Comparison of ENCODE assay signal across 21 mouse cellular contexts in genomic region chr16:20130397-20130796, GRCm38 (mm10). TPM values are rescaled to one million over a fixed set of nuclear protein-coding genes. Genes with fewer than 3 reads are reported as not detected.
A peak's percentile ranks its signal among the peaks of the same experiment; 100 is the strongest.
DNase-seq lines count a peak whose midpoint lies in the region; ATAC-seq and TF ChIP-seq lines count a peak whose summit lies in the region.
"Had no signal": no experiment of that assay in that cellular context is flagged by ENCODE, and none has a peak within 500 bp of the region (broad histone marks: within the 10 kb centered on the region; RNA-seq: fewer than 3 reads in every experiment).

No protein-coding gene starts in this region.

- H3K9me3 ChIP-seq in hindbrain, embryonic 16.5 days (ENCODE audit: control insufficient read depth, low read length) = no peaks in the 10 kb centered on the region
- H3K9me3 ChIP-seq in hindbrain, embryonic 10.5 days = no peaks in the 10 kb centered on the region
- no peaks in the 10 kb centered on the region for H3K9me3 ChIP-seq in midbrain, embryonic 13.5 days
- H3K9me3 ChIP-seq in midbrain, embryonic 16.5 days (replicated peaks; ENCODE audit: control insufficient read depth, low read length, poor library complexity, severe bottlenecking) = no peaks in the 10 kb centered on the region
- H3K9me3 ChIP-seq: embryonic facial prominence, embryonic 12.5 days; embryonic facial prominence, embryonic 15.5 days; heart, embryonic 10.5 days; heart, embryonic 13.5 days had no signal

- TF ChIP-seq CTCF in brain, embryonic 14.5 days (IDR thresholded peaks at IDR 0.05; ENCODE audit: borderline replicate concordance, extremely low read depth, insufficient read depth, insufficient read length) = no peak

- H3K9ac ChIP-seq in hindbrain, embryonic 16.5 days (ENCODE audit: low read depth, low read length) = no peak overlapping the region
- H3K9ac ChIP-seq in midbrain, embryonic 13.5 days (replicated peaks) = 0 out of 2 replicates have a peak overlapping the region, but pooled peaks have one; percentile 2
- H3K9ac ChIP-seq in midbrain, embryonic 16.5 days (ENCODE audit: low read depth, low read length) = no peak overlapping the region
- H3K9ac ChIP-seq: embryonic facial prominence, embryonic 12.5 days; embryonic facial prominence, embryonic 15.5 days; heart, embryonic 13.5 days; hindbrain, embryonic 14.5 days had no signal

- H3K27me3 ChIP-seq in hindbrain, embryonic 16.5 days (replicated peaks; ENCODE audit: control insufficient read depth, insufficient read depth, low read length) = no peaks in the 10 kb centered on the region
- H3K27me3 ChIP-seq in hindbrain, embryonic 10.5 days (ENCODE audit: insufficient read depth, poor library complexity, severe bottlenecking) = no peaks in the 10 kb centered on the region
- H3K27me3 ChIP-seq in midbrain, embryonic 13.5 days = no peaks in the 10 kb centered on the region
- H3K27me3 ChIP-seq in midbrain, embryonic 16.5 days (ENCODE audit: control insufficient read depth, insufficient read depth, low read depth, low read length) = no peaks in the 10 kb centered on the region
- H3K27me3 ChIP-seq: embryonic facial prominence, embryonic 12.5 days; embryonic facial prominence, embryonic 15.5 days; heart, embryonic 13.5 days had no signal

- no peak for TF ChIP-seq POLR2A in brain, embryonic 14.5 days (IDR thresholded peaks at IDR 0.05; ENCODE audit: borderline replicate concordance, extremely low read depth, insufficient read depth, insufficient read length, poor library complexity, severe bottlenecking)

- 0 out of 2 replicates have a peak, but pooled peaks have one; percentile 20 for ATAC-seq in hindbrain, embryonic 16.5 days
- ATAC-seq in midbrain, embryonic 13.5 days = peak; percentile 86
- ATAC-seq in midbrain, embryonic 16.5 days = peak; percentile 78; the same call in 1 of the 2 replicates
- ATAC-seq: CD4-positive, CD25-positive, alpha-beta regulatory T cell, adult 4 months; forebrain, embryonic 16.5 days had no signal

- no peak overlapping the region for H3K27ac ChIP-seq in hindbrain, embryonic 16.5 days (ENCODE audit: low read depth, low read length)
- H3K27ac ChIP-seq in hindbrain, embryonic 10.5 days = no peak overlapping the region
- H3K27ac ChIP-seq in midbrain, embryonic 13.5 days = peak overlapping the region; percentile 44
- no peak overlapping the region for H3K27ac ChIP-seq in midbrain, embryonic 16.5 days (ENCODE audit: low read length)
- H3K27ac ChIP-seq: embryonic facial prominence, embryonic 12.5 days; embryonic facial prominence, embryonic 15.5 days; heart, adult 2 months; heart, embryonic 10.5 days; heart, embryonic 13.5 days; hindbrain, embryonic 14.5 days had no signal

- DNase-seq in hindbrain, embryonic 10.5 days (ENCODE audit: low spot score) = no peak
- peak; percentile 20 for DNase-seq in brain, embryonic 14.5 days (ENCODE audit: low read depth)
- no peak for DNase-seq in cerebellum, adult 11 months
- DNase-seq: adrenal gland, adult 8-10 months; adrenal gland, postnatal 25 days; cerebellum, adult 2 months; cerebellum, adult 9-11 months; cerebellum, postnatal 25 days; gastrocnemius, postnatal 10 days; gastrocnemius, postnatal 36 days; heart, adult 2 months had no signal

- peaks cover 6% of the 10 kb centered on the region for H3K36me3 ChIP-seq in hindbrain, embryonic 16.5 days (ENCODE audit: control insufficient read depth, insufficient read depth, low read length)
- H3K36me3 ChIP-seq in hindbrain, embryonic 10.5 days = peaks cover 18% of the 10 kb centered on the region
- peaks cover 18% of the 10 kb centered on the region for H3K36me3 ChIP-seq in midbrain, embryonic 13.5 days
- H3K36me3 ChIP-seq in midbrain, embryonic 16.5 days (ENCODE audit: control insufficient read depth, insufficient read depth, low read length) = peaks cover 11% of the 10 kb centered on the region; the same call in 1 of the 2 replicates

- H3K4me1 ChIP-seq in hindbrain, embryonic 16.5 days (ENCODE audit: control insufficient read depth, insufficient read depth, low read depth, low read length) = no peaks in the 10 kb centered on the region
- H3K4me1 ChIP-seq in hindbrain, embryonic 10.5 days (replicated peaks) = no peaks in the 10 kb centered on the region
- H3K4me1 ChIP-seq in midbrain, embryonic 13.5 days (replicated peaks) = peaks cover 11% of the 10 kb centered on the region
- H3K4me1 ChIP-seq in midbrain, embryonic 16.5 days (ENCODE audit: control insufficient read depth, insufficient read depth, low read length) = no peaks in the 10 kb centered on the region
- H3K4me1 ChIP-seq: embryonic facial prominence, embryonic 12.5 days; embryonic facial prominence, embryonic 15.5 days; heart, embryonic 10.5 days; heart, embryonic 13.5 days had no signal

- no peak overlapping the region for H3K4me3 ChIP-seq in hindbrain, embryonic 16.5 days (ENCODE audit: low read length)
- no peak overlapping the region for H3K4me3 ChIP-seq in hindbrain, embryonic 10.5 days
- H3K4me3 ChIP-seq in midbrain, embryonic 13.5 days (replicated peaks) = no peak overlapping the region
- H3K4me3 ChIP-seq in midbrain, embryonic 16.5 days (ENCODE audit: low read depth, low read length) = no peak overlapping the region
- H3K4me3 ChIP-seq: embryonic facial prominence, embryonic 12.5 days; embryonic facial prominence, embryonic 15.5 days; heart, adult 2 months; heart, embryonic 10.5 days; heart, embryonic 13.5 days had no signal

- 63% methylated on average over 2 of the region's 2 CpGs for WGBS in hindbrain, embryonic 16.5 days
- 77% methylated on average over 2 of the region's 2 CpGs for WGBS in hindbrain, embryonic 10.5 days
- WGBS in midbrain, embryonic 13.5 days = 31% methylated on average over 2 of the region's 2 CpGs
- 19% methylated on average over 2 of the region's 2 CpGs for WGBS in midbrain, embryonic 16.5 days

- no peak overlapping the region for H3K4me2 ChIP-seq in hindbrain, embryonic 16.5 days (ENCODE audit: low read length)
- no peak overlapping the region for H3K4me2 ChIP-seq in midbrain, embryonic 13.5 days (replicated peaks)
- H3K4me2 ChIP-seq in midbrain, embryonic 16.5 days (ENCODE audit: low read length) = no peak overlapping the region
- H3K4me2 ChIP-seq: embryonic facial prominence, embryonic 12.5 days; embryonic facial prominence, embryonic 15.5 days; heart, embryonic 13.5 days; hindbrain, embryonic 14.5 days had no signal

RNA-seq across cellular contexts. Expression of gene Yeats2, which starts 10.5 kb away (rescaled TPM):
- 16.5 and 20.6 TPM in 2 replicates for polyA plus RNA-seq in hindbrain, embryonic 16.5 days (2015; fragmentation: Nextera tagmentation; extraction: Ambion mirVana)
- 35.9 and 39.7 TPM in 2 replicates for polyA plus RNA-seq in hindbrain, embryonic 10.5 days (2016; fragmentation: Nextera tagmentation; extraction: Ambion mirVana)
- 63.6 and 64.2 TPM in 2 replicates for polyA plus RNA-seq in brain, embryonic 14.5 days (2012; rRNA removed)
- polyA plus RNA-seq in midbrain, embryonic 13.5 days (2015; fragmentation: Nextera tagmentation; extraction: Ambion mirVana) = 28.1 and 29.6 TPM in 2 replicates
- polyA plus RNA-seq in midbrain, embryonic 16.5 days (2015; fragmentation: Nextera tagmentation; extraction: Ambion mirVana) = 18.6 and 21.8 TPM in 2 replicates

RNA-seq across cellular contexts. Expression of gene Klhl24, which starts 33.1 kb away (rescaled TPM):
- 35.8 and 39.5 TPM in 2 replicates for polyA plus RNA-seq in hindbrain, embryonic 16.5 days (2015; fragmentation: Nextera tagmentation; extraction: Ambion mirVana)
- 24.2 and 31.4 TPM in 2 replicates for polyA plus RNA-seq in hindbrain, embryonic 10.5 days (2016; fragmentation: Nextera tagmentation; extraction: Ambion mirVana)
- polyA plus RNA-seq in brain, embryonic 14.5 days (2012; rRNA removed) = 39.1 and 46.6 TPM in 2 replicates
- polyA plus RNA-seq in midbrain, embryonic 13.5 days (2015; fragmentation: Nextera tagmentation; extraction: Ambion mirVana) = 64.6 and 69.3 TPM in 2 replicates
- 48.3 and 55.1 TPM in 2 replicates for polyA plus RNA-seq in midbrain, embryonic 16.5 days (2015; fragmentation: Nextera tagmentation; extraction: Ambion mirVana)

Comparison
In these comparisons a context has a peak if more than half of its experiments do, and no peak if none do; other contexts are left out.
1. ATAC-seq: peak in every context shown above with its lines; median percentile 86 in midbrain, embryonic 13.5 days; 78 in midbrain, embryonic 16.5 days; 20 in hindbrain, embryonic 16.5 days.